Mouse (Mus musculus) thymus, adult 2 months (tissue): Measurements from ENCODE around the gene Qrich2. TPM values are rescaled to one million over a fixed set of nuclear protein-coding genes. Genes with fewer than 3 reads are reported as not detected.

Source experiments
- DNase-seq: peaks from one replicate; pipeline ENCODE4 v3.0.0; 2021
- H3K27ac ChIP-seq: fragments of 200-500 bp; 2 replicates; pipeline ENCODE4 v1.5.1; 2012; ENCODE audit warnings: low read length, control low read depth; ENCODE audit not compliant: control insufficient read depth, insufficient read depth
- H3K27me3 ChIP-seq: fragments of 200-500 bp; 2 replicates; pipeline ENCODE4 v1.6.1; 2012; ENCODE audit warnings: mild to moderate bottlenecking, low read length, moderate library complexity, mixed read lengths; ENCODE audit not compliant: control insufficient read depth, insufficient read depth
- H3K36me3 ChIP-seq: fragments of 200-500 bp; 2 replicates; pipeline ENCODE4 v1.6.1; 2012; ENCODE audit warnings: mild to moderate bottlenecking, low read length, moderate library complexity; ENCODE audit not compliant: control insufficient read depth, insufficient read depth
- H3K4me1 ChIP-seq: fragments of 200-500 bp; replicated peaks from 2 replicates; pipeline ENCODE4 v1.6.1; 2012; ENCODE audit warnings: low read length; ENCODE audit not compliant: control insufficient read depth, insufficient read depth
- H3K4me3 ChIP-seq: fragments of 200-500 bp; 2 replicates; pipeline ENCODE4 v1.5.1; 2012; ENCODE audit warnings: mild to moderate bottlenecking, low read length, control low read depth, moderate library complexity; ENCODE audit not compliant: control insufficient read depth, insufficient read depth
- CTCF ChIP-seq: fragments of 200-500 bp; IDR thresholded peaks from 2 replicates; pipeline ENCODE4 v1.5.1; 2012; ENCODE audit warnings: mild to moderate bottlenecking, control low read depth, low read length, moderate library complexity, borderline replicate concordance; ENCODE audit not compliant: control insufficient read depth, poor library complexity, insufficient read depth; ENCODE audit errors: extremely low read depth
- POLR2A ChIP-seq: fragments of 200-500 bp; IDR thresholded peaks from 2 replicates; pipeline ENCODE4 v1.6.1; 2012; ENCODE audit warnings: mild to moderate bottlenecking, low read length, control low read depth, moderate library complexity; ENCODE audit not compliant: control insufficient read depth, poor library complexity, insufficient read depth; ENCODE audit errors: extremely low read depth
- WGBS: fragments of 180-500 bp; shearing (Covaris S2); methylation state at CpG from one replicate; pipeline ENCODE4 v1.1.7; 2018; 5-methylcytosine and 5-hydroxymethylcytosine counted together
- polyA plus RNA-seq: library from polyadenylated mRNA; depleted of rRNA; stranded (reverse); fragments of >200 nt; gene quantifications from 2 replicates; pipeline ENCODE4 v1.2.3, GENCODE M21; 2012

Qrich2 gene
- polyA plus RNA-seq, 1 experiment = 0.24 TPM

DNA sequence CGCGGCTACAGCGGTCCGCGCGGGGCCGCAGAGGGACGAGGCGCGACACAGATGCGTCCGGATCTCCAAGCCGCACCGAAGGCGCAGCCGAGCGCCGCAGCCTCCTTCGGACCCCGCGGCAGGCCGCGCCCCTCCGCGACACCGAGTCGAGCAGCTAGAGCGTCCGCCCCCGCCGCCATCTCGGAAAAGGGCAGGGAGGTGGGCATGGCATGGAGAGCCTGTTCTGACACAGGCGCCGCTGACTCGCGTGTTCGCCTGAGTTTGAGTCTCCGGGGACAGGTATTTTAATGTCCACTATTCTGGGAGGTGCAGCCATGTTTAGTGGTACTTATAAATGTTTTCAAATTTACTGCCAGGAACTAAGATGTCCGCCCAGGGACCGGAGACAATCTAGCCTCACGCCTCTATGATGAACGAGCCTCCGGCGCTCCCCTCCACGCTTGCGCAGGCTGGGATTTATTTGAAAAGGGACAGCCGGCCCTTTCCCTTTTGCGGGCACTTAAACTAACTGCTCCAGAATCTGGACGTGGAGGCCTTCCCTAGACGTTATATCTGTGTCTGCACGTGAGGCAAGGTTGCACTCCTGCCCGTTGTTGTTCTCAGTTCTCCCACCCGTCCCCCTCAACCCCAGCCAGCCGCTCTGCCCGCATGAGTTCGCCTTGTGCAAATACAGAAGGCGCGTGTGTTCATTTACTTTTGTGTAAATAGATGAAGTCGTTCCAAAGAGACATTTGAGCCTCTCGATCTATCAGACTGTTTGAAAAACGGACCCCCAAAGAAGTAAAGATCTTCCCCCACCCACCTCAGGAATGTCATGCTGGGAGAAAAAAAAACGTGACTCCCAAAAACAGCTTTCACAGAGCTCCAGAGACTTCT is 24.4 kb upstream of the Qrich2 start:
- Histone ChIP-seq H3K27ac (no peak overlapping the region), H3K4me3 (peak overlapping the region; percentile 81), H3K27me3 (no peaks in the 10 kb centered on the region), H3K36me3 (0 out of 2 replicates have a peak, but pooled peaks cover 6% of the 10 kb centered on the region), H3K4me1 (peaks cover 11% of the 10 kb centered on the region)
- under 1% methylated on average over 62 of the region's 62 CpGs for WGBS
- DNase-seq = peak; percentile 88
- TF ChIP-seq POLR2A = peak; percentile 52; the same call in 1 of the 2 replicates
- TF ChIP-seq CTCF = peak; percentile 23; the same call in 1 of the 2 replicates

- peak; percentile 41 for DNase-seq
- H3K36me3 ChIP-seq = peaks cover 9% of the 10 kb centered on the region
- H3K27ac ChIP-seq = no peak overlapping the region
- H3K27me3 ChIP-seq = no peaks in the 10 kb centered on the region
- H3K4me1 ChIP-seq = peaks cover 11% of the 10 kb centered on the region
- H3K4me3 ChIP-seq = peak overlapping the region; percentile 81
- TF ChIP-seq POLR2A (no peak), CTCF (no peak)
- under 1% methylated on average over 39 of the region's 39 CpGs for WGBS
Measured at GRCm38 (mm10) chr11:116489771-116490231, 23.8 kb upstream of the Qrich2 start.

GRCm38 (mm10) chr11:116488693-116489375 is 22.8 kb upstream of the Qrich2 start:
- H3K27ac ChIP-seq = no peak overlapping the region
- DNase-seq = no peak
- H3K4me3 ChIP-seq = peak overlapping the region; percentile 9
- H3K4me1 ChIP-seq = peaks cover 11% of the 10 kb centered on the region
- H3K36me3 ChIP-seq = peaks cover 16% of the 10 kb centered on the region
- TF ChIP-seq CTCF (peak; percentile 12; the same call in 1 of the 2 replicates), POLR2A (no peak)
- WGBS = 56% methylated on average over 14 of the region's 14 CpGs
- no peaks in the 10 kb centered on the region for H3K27me3 ChIP-seq

DNA sequence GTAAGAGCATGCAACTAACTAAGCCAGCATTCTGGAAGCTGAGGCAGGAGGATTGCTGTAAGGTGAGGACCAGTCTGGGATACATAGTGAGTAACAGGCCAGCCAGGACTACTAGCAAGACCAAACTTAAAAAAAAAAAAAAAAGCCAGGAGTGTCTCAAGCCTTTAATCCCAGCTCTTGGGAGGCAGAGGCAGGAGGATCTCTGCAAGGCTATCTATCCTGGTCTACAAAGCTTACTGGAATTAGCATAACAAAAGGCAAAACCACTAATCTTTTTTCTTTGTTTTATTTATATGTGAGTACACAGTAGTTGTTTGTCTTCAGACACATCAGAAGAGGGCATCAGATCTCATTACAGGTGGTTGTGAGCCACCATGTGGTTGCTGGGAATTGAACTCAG is 22.2 kb upstream of the Qrich2 start:
- no peak for DNase-seq
- H3K36me3 ChIP-seq = peaks cover 16% of the 10 kb centered on the region
- H3K27ac ChIP-seq = no peak overlapping the region
- no peak for TF ChIP-seq CTCF
- no peak for TF ChIP-seq POLR2A
- no peak overlapping the region for H3K4me3 ChIP-seq
- no peaks in the 10 kb centered on the region for H3K27me3 ChIP-seq
- peaks cover 11% of the 10 kb centered on the region for H3K4me1 ChIP-seq

- WGBS = 96% methylated on average over 8 of the region's 8 CpGs
- H3K4me3 ChIP-seq = no peak overlapping the region
- DNase-seq = no peak
- TF ChIP-seq CTCF (no peak), POLR2A (no peak)
- peaks cover 4% of the 10 kb centered on the region for H3K4me1 ChIP-seq
- no peaks in the 10 kb centered on the region for H3K27me3 ChIP-seq
- no peak overlapping the region for H3K27ac ChIP-seq
- H3K36me3 ChIP-seq = peaks cover 23% of the 10 kb centered on the region
Measured at GRCm38 (mm10) chr11:116484261-116484660, 18.2 kb upstream of the Qrich2 start.

DNA sequence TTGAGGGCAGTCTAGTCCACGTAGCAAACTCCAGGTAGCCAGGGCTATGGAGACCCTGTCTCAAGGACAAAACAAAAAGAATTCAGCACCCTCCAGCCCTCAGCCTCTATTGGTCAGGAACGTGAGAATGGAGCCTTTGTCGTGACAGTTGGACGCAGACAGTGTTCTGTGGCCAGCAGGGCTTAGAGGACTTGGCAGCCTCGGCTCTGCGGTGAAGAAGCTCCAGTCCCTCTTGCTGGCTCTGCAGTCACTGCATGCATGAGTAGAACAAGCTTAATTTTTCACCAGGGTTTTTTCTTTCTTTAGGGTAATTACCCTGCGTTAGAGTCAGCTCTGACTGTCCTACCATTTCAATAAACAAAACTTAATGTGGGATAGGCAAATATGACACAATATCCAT is 15.7 kb upstream of the Qrich2 start:
- Histone ChIP-seq H3K4me1 (no peaks in the 10 kb centered on the region), H3K27ac (no peak overlapping the region), H3K36me3 (peaks cover 48% of the 10 kb centered on the region), H3K4me3 (no peak overlapping the region), H3K27me3 (no peaks in the 10 kb centered on the region)
- DNase-seq = no peak
- no peak for TF ChIP-seq POLR2A
- TF ChIP-seq CTCF = no peak
- WGBS = 96% methylated on average over 7 of the region's 7 CpGs
